Mouse (Mus musculus) midbrain, postnatal 0 days (tissue): ENCODE results near the gene Ptgdr2. TPM values are rescaled to one million over a fixed set of nuclear protein-coding genes. Genes with fewer than 3 reads are reported as not detected.

Experiments
- ATAC-seq: fragments of 200-750 bp; cut with Nextera tagmentation; 2 replicates; pipeline ENCODE4 v1.8.0; 2017; ENCODE audit warnings: moderate number of reproducible peaks, mild to moderate bottlenecking, moderate TSS enrichment, moderate library complexity; ENCODE audit not compliant: low FRiP score
- DNase-seq: peaks from one replicate; pipeline ENCODE4 v3.0.0-alpha.2; 2015; ENCODE audit warnings: low spot score
- H3K27ac ChIP-seq: fragments of 300-500 bp; sonication (generic); 2 replicates; pipeline ENCODE4 v1.5.1; 2014; ENCODE audit warnings: low read depth, mild to moderate bottlenecking, low read length, mixed read lengths
- H3K27me3 ChIP-seq: fragments of 300-500 bp; sonication (generic); 2 replicates; pipeline ENCODE4 v1.6.1; 2014; ENCODE audit warnings: low read length, control low read depth, mixed read lengths; ENCODE audit not compliant: insufficient read depth
- H3K36me3 ChIP-seq: fragments of 300-500 bp; sonication (generic); 2 replicates; pipeline ENCODE4 v1.6.1; 2014; ENCODE audit warnings: low read length, control low read depth, mixed read lengths; ENCODE audit not compliant: insufficient read depth
- H3K4me1 ChIP-seq: fragments of 300-500 bp; sonication (generic); 2 replicates; pipeline ENCODE4 v1.6.1; 2014; ENCODE audit warnings: mild to moderate bottlenecking, control low read depth, antibody characterized with exemption, low read length, mixed read lengths; ENCODE audit not compliant: insufficient read depth
- H3K4me2 ChIP-seq: fragments of 300-500 bp; sonication (generic); 2 replicates; pipeline ENCODE4 v1.6.1; 2014; ENCODE audit warnings: low read depth, mild to moderate bottlenecking, low read length, mixed read lengths; ENCODE audit not compliant: poor library complexity, severe bottlenecking
- H3K4me3 ChIP-seq: fragments of 300-500 bp; sonication (generic); 2 replicates; pipeline ENCODE4 v1.5.1; 2014; ENCODE audit warnings: low read depth, mild to moderate bottlenecking, low read length, moderate library complexity
- H3K9ac ChIP-seq: fragments of 300-500 bp; sonication (generic); replicated peaks from 2 replicates; pipeline ENCODE4 v1.6.1; 2014; ENCODE audit warnings: mild to moderate bottlenecking, low read length, moderate library complexity, mixed read lengths; ENCODE audit not compliant: poor library complexity, severe bottlenecking
- H3K9me3 ChIP-seq: fragments of 300-500 bp; sonication (generic); 2 replicates; pipeline ENCODE4 v1.6.1; 2016; ENCODE audit warnings: low read length, control low read depth
- CTCF ChIP-seq: IDR thresholded peaks from 2 replicates; pipeline ENCODE4 v1.5.1; 2016; ENCODE audit warnings: antibody characterized with exemption, mild to moderate bottlenecking
- WGBS: fragments of 180-500 bp; shearing (Covaris S2); extraction: QIAGEN DNeasy Blood & Tissue Kit; methylation state at CpG from one replicate; pipeline ENCODE4 v1.1.7; 2014; 5-methylcytosine and 5-hydroxymethylcytosine counted together
- polyA plus RNA-seq: library from polyadenylated mRNA; unstranded; fragments of >200 nt; fragmentation: Nextera tagmentation; extraction: Ambion mirVana; gene quantifications from 2 replicates; pipeline ENCODE4 v1.2.1, GENCODE M21; 2015
- total RNA-seq: library from RNA; depleted of rRNA; stranded (reverse); fragments of >200 nt; gene quantifications from 2 replicates; pipeline ENCODE4 v1.2.3, GENCODE M21; 2014; rRNA removed

Gene Ptgdr2
- 1.0 and 1.4 TPM in 2 replicates for total RNA-seq
- 0.09 and 0.16 TPM in 2 replicates for polyA plus RNA-seq

DNA sequence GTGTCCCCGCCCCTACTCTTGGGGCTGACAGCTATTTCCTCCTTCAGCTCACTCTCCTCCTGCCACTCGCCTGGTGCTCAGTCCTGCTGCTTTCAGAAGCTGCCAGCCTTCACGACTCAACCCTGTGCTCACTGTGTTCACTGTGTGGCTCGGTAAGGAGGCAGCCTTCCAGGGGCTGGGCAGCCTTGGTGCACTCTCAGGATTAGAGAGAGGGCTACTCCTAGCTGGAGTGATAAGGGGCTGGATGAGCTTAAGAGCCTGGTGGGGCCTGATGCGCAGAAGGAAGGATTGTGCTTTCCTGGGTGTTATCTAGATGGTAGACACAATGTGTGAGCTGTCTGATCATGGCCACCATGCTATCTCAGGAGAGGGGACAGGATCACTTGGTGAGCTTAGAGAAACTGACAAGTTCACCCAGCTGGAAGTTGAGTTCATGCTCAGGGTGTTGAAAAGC is at the start of gene Ptgdr2:
Ptgdr2 (plus strand) TSS at position 51 of the 454 bp plus-strand sequence.
- H3K4me3 ChIP-seq, result no peak within 1 kb of the TSS
- peaks cover 5% of the 10 kb centered on the region; the same call in 1 of the 2 replicates for H3K4me1 ChIP-seq
- no peak for TF ChIP-seq CTCF
- no peaks in the 10 kb centered on the region for H3K27me3 ChIP-seq
- H3K9me3 ChIP-seq, result no peaks in the 10 kb centered on the region
- no peak for DNase-seq
- peaks cover 5% of the 10 kb centered on the region for H3K36me3 ChIP-seq
- H3K4me2 ChIP-seq, result no peak within 1 kb of the TSS
- 55% methylated on average over 5 of the region's 5 CpGs for WGBS
- ATAC-seq, result no peak
- H3K27ac ChIP-seq, result no peak within 1 kb of the TSS
- H3K9ac ChIP-seq, result no peak within 1 kb of the TSS

DNA sequence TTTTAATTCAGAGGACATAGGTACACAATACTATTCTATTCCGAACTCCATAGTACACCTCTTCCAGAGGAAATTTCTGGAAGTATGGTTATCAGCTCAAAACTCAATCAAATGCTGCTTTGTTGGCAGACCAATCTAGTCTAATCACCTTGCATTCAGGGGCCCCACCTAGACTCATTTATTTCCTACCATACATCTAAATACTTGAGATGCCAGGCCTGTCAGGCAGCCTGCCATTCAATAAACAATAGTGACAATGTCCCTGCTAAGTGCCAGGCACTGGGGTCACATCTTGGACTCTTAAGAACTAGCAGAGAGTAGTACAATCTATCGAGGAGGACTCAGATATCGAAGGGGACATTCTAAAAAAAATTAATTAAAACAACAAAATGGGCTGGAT is 44.8 kb upstream of the Ptgdr2 start:
- Histone ChIP-seq H3K4me3 (no peak overlapping the region), H3K9me3 (no peaks in the 10 kb centered on the region), H3K4me2 (no peak overlapping the region), H3K4me1 (peaks cover 5% of the 10 kb centered on the region), H3K9ac (no peak overlapping the region), H3K27ac (no peak overlapping the region), H3K36me3 (no peaks in the 10 kb centered on the region), H3K27me3 (no peaks in the 10 kb centered on the region)
- no peak for TF ChIP-seq CTCF
- 90% methylated on average over 3 of the region's 3 CpGs for WGBS
- ATAC-seq (no peak), DNase-seq (no peak)

DNA sequence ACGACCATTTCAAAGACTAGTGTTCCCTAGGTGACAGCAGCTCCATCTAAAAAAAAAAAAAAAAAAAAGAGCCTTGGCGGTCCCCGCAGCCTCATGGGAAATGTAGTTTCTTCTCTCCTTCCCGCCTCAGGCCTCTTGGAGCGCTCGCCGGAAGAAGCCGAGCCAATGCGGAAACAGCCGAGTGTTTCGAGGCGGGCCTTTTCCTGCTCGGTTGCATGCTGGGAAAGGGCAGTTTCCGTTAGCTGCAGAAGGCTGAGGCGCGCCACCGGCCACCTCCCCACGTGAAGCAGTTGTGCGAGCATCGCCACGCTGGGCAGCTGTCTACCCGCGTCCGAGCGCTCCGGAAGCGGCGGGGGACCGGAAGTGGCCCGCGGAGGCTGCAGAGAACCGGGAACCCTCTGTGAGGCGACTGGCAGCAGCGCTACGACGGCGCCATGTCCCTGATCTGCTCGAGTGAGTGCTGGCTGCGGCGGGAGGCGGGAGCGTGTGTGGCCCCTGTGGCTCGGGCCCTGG is 41.9 kb upstream of the Ptgdr2 start, which contains the start of gene Prpf19:
Prpf19 (plus strand) TSS at position 216 of the 513 bp plus-strand sequence.
- peak; percentile 49 for TF ChIP-seq CTCF
- peak within 1 kb of the TSS; percentile 85 for H3K4me2 ChIP-seq
- H3K9ac ChIP-seq, result peak within 1 kb of the TSS; percentile 96
- peak; percentile 99 for DNase-seq
- whole genome bisulfite sequencing, result under 1% methylated on average over 40 of the region's 43 CpGs
- H3K36me3 ChIP-seq, result peaks cover 20% of the 10 kb centered on the region
- H3K4me3 ChIP-seq, result peak within 1 kb of the TSS; percentile 84
- H3K27ac ChIP-seq, result peak within 1 kb of the TSS; percentile 91
- ATAC-seq, result peak; percentile 95
- peaks cover 5% of the 10 kb centered on the region for H3K4me1 ChIP-seq
- H3K27me3 ChIP-seq, result no peaks in the 10 kb centered on the region
- no peaks in the 10 kb centered on the region for H3K9me3 ChIP-seq

DNA sequence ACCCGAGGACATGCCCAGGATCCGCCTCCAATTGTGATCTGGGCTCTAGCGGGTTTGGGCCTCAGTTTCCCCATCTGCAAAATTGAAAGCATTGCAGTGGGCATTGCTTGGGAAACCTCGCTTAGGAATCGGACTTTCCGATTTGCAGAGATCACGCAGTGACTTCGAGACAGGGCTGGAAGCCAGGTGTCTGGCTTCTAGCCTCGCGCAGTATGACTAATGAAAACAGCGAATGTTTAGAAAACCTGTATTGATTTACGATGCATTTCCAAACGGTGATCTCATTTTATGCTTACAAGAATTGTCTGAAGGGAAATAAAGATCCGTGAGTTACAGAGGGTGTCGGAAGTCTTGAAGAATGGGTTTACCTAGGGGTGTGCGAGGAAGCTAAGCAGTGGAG is 41.3 kb upstream of the Ptgdr2 start:
- Histone ChIP-seq H3K9ac (peak overlapping the region; percentile 96), H3K4me1 (peaks cover 5% of the 10 kb centered on the region), H3K36me3 (peaks cover 26% of the 10 kb centered on the region), H3K4me3 (peak overlapping the region; percentile 84), H3K27ac (peak overlapping the region; percentile 91), H3K9me3 (no peaks in the 10 kb centered on the region), H3K4me2 (peak overlapping the region; percentile 85), H3K27me3 (no peaks in the 10 kb centered on the region)
- DNase-seq (peak; percentile 12), ATAC-seq (no peak; the same call in 1 of the 2 replicates)
- 1% methylated on average over 16 of the region's 16 CpGs for WGBS
- TF ChIP-seq CTCF, result no peak

DNA sequence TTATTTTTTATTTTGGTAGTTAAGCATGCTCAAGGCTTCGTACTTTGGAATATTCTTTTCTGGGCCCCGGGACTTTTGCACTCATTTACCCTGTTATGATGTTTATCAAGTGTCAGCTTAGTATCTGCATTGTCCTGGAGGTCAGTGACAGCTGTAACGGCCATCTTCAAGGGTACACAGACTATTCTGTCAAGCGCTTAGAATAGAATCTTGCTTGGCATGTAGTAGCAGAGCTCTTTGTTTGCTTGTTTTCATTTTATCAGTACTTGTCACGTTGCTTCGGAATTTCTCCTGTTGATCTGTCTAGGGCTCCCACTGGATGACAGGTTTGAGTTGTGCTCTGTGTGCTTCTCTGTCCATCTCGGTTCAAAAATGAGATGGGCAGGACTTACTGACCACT is 40.1 kb upstream of the Ptgdr2 start:
- TF ChIP-seq CTCF, result no peak
- peaks cover 5% of the 10 kb centered on the region for H3K4me1 ChIP-seq
- H3K27ac ChIP-seq, result no peak overlapping the region
- no peaks in the 10 kb centered on the region for H3K9me3 ChIP-seq
- H3K27me3 ChIP-seq, result no peaks in the 10 kb centered on the region
- 82% methylated on average over 7 of the region's 7 CpGs for WGBS
- H3K4me3 ChIP-seq, result peak overlapping the region; percentile 84; the same call in 1 of the 2 replicates
- no peak for DNase-seq
- H3K9ac ChIP-seq, result peak overlapping the region; percentile 96
- no peak for ATAC-seq
- H3K4me2 ChIP-seq, result peak overlapping the region; percentile 85
- peaks cover 32% of the 10 kb centered on the region for H3K36me3 ChIP-seq

DNA sequence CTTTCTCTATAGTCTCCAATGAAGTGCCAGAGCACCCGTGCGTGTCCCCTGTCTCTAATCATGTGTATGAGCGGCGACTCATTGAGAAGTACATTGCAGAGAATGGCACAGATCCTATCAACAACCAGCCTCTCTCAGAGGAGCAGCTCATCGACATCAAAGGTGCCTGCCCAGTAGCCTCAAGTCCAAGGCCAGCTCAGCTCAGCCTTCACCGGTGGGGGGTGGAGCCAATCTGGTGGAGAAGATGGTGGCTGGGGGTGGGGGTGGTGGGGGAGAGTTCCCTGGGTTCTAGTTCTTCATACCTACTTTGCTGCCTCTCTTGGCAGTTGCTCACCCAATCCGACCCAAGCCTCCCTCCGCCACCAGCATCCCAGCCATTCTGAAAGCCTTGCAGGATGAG is 39.5 kb upstream of the Ptgdr2 start:
- no peaks in the 10 kb centered on the region for H3K9me3 ChIP-seq
- WGBS, result 83% methylated on average over 8 of the region's 8 CpGs
- H3K9ac ChIP-seq, result 0 out of 2 replicates have a peak overlapping the region, but pooled peaks have one; percentile 96
- DNase-seq (no peak), ATAC-seq (no peak)
- no peak overlapping the region for H3K4me3 ChIP-seq
- H3K36me3 ChIP-seq, result peaks cover 38% of the 10 kb centered on the region
- H3K27me3 ChIP-seq, result no peaks in the 10 kb centered on the region
- no peak overlapping the region for H3K4me2 ChIP-seq
- no peak overlapping the region for H3K27ac ChIP-seq
- TF ChIP-seq CTCF, result no peak
- H3K4me1 ChIP-seq, result peaks cover 5% of the 10 kb centered on the region
